Mouse (Mus musculus): ENCODE results near the gene Fam193b.

The Fam193b gene

DNA sequence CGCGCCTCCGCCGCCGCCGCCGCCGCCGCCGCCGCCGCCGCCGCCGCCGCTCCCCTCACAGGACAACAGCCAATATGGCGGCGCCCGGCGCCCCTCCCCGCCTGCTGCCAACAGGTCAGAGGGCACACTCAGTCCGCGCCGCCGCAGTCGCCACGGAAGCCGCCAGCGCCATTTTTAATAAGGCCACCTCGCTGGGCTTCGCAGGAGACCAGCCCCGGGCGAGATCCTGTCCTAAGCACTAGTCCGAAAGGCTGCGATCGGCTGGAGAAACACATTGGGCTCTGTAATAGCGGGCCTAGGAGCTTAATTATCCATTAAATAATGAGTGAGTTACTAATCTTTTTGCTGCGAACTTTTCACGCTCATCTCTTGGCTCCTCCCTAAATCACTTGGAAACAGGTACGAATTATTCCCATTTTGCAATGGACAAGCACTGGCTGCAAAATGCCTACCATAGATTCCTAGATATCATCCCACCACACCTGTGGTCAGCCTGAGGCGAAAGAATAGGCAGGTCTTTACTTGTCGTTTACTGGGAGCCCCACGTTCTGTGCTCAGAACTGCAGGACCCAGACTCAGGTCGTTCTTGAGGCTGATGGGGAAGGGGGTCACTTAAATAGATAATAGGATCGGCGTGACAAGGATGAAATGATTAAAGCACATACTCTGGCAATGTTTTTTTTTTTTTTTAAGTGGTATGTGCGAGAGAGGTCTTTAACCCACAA, at the start of gene Fam193b:
TSS of gene Fam193b (minus strand) at position 94 of the 725 bp plus-strand sequence.
- CTCF ChIA-PET, result no interaction called here

DNA sequence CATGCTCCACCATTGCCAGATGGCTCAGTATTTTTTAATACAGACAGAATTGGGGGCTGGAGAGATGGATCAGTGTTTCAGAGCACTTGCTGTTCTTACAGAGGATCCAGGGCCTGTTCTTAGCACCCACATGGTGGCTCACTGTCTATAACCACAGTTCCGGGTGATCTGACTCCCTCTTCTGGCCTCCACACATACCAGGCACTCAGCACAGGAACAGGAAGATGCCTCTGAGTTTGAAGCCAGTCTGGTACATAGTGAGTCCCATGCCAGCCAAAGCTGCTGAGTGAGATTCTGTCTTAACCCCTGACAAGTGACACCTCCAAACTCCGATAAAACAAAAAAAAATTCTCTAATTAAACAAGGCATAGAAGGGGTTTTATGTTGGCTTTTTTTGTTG, 49.4 kb upstream of the Fam193b start:
- CTCF ChIA-PET, result no interaction called here

DNA sequence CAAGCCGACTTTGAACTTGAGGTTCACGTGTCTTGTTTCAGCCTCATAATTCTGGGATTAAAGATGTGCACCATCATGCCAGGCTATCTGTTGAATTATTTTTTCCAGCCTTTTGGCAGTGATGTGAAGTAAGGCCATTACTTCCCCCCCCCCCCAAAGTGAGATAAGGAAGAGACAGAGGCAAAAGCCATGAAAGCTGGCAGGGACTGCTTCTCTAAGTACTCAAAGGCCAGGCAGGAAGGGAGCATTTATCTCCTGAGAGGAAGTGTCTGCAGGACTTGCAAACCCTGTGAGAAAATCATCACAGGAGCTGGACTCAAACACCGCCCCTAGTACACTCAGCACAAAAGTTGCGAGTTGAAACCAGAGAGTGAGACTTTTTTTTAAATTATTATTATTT, 48.4 kb upstream of the Fam193b start:
- CTCF ChIA-PET, result no interaction called here

DNA sequence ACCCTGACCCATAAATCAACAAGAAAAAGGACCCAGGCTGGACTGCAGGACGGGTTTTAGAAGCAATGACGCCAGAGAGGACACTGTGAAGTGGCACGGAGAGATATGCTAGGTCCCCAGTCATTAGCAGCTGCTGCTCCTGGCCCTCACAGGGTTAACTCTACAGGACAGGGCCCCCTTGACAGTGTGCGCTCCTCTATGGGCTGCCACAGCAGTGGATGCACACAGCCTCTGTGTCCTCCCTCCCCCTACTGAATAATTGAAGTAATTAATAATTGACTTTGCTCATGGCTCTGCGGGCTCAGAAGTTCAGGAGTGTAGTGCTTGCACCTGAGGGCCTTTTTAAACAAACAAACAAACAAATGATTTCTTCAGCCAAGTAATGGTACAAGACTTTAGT, 42.6 kb upstream of the Fam193b start:
- CTCF ChIA-PET, result no interaction called here

DNA sequence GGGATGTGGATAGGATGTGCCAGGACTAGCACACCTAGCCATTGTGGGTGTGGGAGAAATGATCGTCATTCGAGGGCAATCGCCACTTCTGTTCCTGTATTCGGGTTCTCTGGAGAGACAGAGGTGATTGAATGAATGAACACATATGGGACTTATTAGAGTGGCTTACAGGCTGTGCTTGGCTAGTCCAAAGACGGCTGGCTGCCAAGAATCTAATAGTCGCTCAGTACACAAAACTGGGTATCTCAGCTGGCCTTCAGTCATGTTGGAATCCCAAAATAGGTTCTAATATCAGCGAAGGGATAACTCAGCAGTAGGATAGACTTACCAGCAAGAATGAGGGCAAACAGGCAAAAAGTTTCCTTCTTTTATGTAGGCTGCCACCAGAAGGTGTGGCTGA, 41.1 kb upstream of the Fam193b start:
- CTCF ChIA-PET, result no interaction called here

DNA sequence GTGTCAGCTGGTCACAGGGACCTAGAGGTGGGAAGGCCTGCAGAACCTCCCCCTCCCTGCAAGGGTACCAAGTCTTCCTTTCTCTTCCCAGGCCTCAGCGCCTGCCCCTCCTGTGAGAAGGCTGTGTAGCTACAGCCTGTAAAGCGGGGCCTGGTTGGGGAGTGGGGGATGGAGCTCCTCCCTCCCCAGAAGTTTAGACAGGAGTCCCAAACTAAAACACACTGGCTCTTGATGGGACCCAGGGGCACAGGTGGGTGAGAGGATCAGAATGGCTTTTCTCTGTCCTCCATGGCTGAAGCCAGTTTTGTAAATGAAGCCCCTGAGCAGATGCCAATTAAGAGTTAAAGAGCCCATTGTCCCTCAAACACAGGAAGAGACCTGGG, 36.7 kb upstream of the Fam193b start:
- CTCF ChIA-PET, result no interaction called here

DNA sequence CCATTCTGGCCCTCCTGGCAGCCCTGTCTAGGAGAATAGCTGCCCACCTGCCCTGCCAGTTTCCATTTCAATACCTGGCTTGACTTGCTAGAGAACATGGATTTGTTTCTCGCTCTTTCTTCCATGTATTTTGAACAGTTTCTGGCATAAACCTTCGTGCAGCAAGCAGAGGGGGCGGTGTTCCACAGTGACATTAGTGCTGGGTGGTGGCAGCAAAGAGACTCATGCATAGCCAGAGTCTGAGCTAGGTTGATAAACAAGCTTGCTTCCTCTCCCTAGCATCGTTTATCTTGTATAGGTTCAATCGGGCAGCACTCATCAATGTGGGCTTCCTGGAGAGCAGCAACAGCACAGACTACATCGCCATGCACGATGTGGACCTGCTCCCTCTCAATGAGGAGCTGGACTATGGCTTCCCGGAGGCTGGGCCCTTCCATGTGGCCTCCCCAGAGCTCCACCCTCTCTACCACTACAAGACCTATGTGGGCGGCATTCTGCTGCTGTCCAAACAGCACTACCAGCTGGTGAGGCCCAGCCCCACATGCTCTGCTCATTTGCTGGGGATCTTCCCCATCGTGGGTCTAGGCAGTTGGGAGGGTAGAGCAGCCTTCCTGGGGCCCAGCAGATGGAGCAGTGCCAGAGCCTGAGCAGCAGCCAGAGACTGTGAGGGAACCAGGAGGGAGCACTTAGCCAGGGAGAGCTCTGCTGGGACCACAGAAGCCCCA, 36.1 kb upstream of the Fam193b start:
- CTCF ChIA-PET, result interaction anchor here (0.6 kb wide), 1 partner anchor 129 kb away, joined by 13 read pairs; no protein-coding TSS in a partner anchor

DNA sequence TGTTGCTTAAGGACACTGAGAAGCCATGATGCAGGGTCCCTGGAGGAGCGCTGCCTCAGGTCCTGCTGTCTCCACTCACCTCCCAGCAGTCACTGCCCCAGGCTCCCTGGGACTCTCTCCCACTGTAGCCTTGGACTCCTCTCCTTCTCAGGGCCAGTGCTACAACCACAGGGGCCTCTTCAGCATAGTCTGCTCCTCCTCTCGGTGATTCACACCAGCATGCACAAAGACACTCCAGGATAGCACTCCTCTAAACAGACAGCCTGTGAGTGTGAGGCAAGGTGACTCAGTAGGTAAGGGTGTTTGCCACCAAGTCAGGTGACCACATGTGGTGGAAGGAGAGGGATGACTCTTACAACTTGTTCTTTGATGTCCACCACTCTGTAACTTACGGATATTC, 33.7 kb upstream of the Fam193b start:
- CTCF ChIA-PET, result interaction anchor here (0.6 kb wide), 1 partner anchor 946 kb away, joined by 4 read pairs; no protein-coding TSS in a partner anchor

DNA sequence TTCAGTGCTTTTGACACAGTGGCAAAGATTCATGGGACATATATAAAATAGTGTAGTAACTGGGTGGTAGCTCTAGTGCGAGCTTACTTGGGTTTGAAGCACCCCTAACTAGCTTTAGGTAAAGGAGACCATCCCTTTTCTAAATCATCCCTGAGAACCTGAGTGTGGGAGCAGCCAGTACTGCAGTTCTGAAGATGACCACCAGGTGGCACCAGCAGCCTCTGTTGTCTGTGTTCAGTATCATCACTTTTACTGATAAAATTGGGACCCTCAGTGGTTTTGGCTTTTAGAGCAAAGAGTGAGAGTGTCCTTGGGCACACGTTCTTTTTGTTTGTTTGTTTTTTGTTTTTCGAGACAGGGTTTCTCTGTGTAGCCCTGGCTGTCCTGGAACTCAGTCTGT, 30.7 kb upstream of the Fam193b start:
- CTCF ChIA-PET, result interaction anchor here (0.5 kb wide), 1 partner anchor 1013 kb away, joined by 6 read pairs; no protein-coding TSS in a partner anchor

DNA sequence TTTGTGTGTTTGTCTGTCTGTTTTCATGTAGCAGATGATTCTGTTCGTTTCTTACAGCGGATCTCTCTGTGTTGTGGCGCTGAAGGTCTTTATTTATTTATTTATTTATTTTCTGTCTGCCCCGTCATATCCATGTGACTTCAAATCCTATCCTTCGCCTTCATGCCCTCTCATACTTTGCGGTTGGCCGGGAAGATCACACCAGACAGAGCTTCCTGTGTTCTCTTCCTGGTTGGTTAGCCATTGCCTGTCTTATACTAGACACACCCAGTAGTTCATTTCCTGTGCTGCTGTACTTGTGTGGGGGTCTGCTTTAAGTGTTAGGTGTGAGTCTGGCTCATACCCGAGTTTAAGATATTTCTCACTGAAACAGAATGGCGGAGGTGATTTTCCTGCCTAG, 29.7 kb upstream of the Fam193b start:
- CTCF ChIA-PET, result no interaction called here

DNA sequence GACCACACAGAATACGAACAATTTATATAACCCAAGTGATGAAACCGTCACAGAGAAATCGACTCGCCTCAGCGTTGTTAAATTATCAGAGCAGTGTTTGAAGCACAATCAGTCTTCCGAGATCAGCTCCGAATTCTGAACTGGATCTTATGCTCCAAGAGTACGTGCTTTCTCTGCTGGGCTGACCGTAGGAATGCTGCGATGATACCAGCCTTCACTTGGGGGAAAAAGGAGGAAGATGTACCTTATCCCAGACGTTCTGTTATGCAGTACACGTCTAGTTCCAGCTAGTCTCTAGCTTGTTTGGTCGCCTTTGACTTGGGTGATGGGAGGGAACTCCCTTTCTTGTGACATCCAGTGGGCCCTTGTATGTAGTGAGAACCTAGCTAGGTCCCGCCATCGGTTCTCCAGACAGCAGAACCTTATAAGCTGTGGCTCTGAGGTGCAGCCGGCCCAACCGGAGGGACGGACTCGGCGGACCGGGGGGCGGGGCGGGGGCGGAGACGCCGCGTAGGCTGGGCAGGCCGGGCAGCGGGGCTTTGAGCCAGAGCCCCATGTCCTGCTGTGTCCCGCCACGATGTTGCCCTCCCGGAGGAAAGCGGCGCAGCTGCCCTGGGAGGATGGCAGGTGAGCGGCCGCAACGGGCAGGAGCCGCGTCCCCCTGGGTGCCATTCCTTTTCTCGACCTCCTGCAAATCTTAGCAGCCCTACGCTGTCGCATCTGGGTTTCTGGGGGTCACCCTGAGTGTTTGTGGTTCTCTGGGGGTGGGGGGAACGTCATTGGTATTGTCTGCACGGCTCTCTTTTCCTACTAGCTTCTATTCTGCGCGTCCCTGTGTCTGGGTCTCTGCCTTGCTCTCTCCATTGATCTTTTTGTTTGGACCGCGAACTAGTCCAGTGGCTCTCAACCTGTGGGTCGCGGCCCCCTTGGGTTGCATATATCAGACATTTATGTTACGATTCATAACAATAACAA, 28.9 kb upstream of the Fam193b start, which contains the start of gene B4galt7:
TSS of gene B4galt7 (plus strand) at position 331 of the 975 bp plus-strand sequence.
- CTCF ChIA-PET, result no interaction called here

DNA sequence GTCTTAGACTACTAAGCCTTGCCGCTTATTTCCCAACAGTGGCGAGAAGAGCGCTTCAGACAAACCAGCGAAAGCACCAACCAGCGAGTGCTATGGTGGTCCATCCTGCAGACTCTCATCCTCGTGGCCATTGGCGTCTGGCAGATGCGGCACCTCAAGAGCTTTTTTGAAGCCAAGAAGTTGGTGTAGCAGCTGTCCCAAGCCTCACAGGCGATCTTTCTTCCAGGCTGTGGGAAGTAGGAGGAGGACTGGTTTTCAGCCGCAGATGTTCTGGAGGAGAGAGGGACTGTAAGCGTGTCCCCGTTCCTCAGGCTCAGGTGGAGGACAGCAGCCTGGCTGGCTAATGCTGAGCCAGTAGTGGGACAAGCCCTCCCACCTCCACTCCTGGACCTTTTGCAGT, 25.9 kb upstream of the Fam193b start:
- CTCF ChIA-PET, result no interaction called here

DNA sequence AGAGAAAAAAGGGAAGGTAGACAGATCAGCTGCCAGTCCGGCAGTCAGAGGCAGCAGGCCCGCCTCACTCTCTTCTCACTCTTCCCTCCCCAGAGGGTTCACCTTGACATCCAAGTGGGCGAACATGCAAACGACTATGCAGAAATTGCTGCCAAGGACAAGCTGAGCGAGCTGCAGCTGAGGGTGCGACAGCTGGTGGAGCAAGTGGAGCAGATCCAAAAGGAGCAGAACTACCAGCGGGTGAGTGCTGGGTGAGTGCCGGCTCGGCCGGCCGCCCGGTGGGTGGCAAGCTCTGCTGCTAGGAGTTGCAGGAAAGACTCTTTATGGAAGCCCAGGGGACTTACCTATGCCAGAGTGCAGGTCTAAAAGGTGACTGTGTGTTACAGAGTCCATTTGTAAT, 24.5 kb upstream of the Fam193b start:
- CTCF ChIA-PET, result no interaction called here

DNA sequence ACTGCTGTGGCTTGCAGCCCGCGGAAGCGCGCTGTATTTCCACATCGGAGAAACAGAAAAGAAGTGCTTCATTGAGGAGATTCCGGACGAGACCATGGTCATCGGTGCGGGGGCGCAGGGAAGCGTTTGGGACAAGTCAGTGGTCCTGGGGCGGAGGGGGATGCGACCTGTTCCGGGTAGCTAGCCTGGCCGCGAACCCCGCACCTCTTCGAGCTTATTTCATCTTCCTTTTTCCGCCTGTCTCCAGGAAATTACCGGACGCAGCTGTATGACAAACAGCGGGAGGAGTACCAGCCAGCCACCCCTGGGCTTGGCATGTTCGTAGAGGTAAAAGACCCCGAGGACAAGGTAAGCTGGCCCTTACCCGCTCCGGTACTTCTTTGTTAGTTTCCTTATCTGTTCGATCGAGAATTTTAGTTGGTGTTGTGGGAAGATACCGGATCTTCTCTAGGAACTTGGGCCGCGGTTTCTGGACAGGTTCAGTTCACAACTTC, 22.4 kb upstream of the Fam193b start:
- CTCF ChIA-PET, result interaction anchor here (0.9 kb wide), 1 partner anchor 33 kb away, joined by 3 read pairs; no protein-coding TSS in a partner anchor

DNA sequence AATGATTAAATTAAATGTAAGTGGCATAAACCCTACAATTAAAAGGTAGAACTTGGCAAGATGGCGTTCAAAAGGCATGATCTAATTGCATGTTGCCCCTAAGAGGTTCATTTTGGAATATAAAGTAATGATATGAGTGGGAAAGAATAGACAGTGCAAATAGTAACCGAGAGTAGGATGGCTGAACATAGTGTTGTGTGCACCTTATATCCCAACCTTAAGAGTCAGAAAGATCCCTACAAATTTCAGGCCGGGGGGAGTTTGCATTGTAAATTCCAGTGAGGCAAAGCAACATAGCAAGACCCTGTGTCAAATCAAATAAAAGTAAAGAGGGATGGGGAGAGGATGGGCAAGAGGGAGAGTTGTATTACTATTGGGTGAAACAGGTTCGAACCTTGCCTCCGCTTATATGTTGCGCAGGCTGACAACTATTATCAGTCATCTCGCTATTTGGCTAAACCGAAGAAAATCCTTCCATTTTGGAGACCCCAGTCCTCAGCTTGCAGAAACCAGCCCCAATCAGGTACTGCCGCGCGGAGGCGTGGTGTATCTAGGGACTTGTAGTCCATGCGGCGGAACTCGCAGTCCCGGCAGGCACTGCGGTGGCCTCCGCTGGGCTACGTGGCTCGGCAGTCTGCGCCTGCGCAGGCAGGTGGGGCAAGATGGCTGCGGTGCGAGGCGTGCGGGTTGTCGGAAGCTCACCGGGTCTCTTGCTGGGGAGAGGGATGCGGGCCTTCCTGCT, 21.8 kb upstream of the Fam193b start:
- CTCF ChIA-PET, result interaction anchor here (0.9 kb wide), 1 partner anchor 34 kb away, joined by 3 read pairs; no protein-coding TSS in a partner anchor

DNA sequence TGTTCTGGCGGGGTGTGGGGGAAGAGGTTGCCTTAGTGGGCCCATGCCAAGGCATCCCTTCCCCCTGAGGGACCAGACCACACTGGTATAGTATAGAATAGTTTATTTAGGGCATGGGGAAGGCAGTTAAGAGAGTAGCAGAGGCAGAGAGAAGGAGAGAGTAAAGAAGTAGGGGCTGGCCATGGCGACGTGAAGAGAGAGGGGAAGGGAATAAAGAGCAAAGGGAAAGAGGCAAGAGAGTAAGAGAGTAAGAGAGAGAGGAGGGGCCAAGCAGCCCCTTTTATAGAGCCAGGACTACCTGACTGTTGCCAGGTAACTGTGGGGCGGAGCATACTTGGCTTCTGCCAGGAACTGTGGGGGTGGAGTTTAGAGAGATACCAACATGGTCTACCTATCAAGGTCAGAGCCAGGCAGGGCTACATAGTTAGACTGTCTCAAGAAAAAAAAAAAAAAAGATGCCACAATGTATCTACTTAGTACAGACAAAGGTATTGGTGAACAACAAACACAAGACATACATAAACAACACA, 21.1 kb upstream of the Fam193b start:
- CTCF ChIA-PET, result no interaction called here

DNA sequence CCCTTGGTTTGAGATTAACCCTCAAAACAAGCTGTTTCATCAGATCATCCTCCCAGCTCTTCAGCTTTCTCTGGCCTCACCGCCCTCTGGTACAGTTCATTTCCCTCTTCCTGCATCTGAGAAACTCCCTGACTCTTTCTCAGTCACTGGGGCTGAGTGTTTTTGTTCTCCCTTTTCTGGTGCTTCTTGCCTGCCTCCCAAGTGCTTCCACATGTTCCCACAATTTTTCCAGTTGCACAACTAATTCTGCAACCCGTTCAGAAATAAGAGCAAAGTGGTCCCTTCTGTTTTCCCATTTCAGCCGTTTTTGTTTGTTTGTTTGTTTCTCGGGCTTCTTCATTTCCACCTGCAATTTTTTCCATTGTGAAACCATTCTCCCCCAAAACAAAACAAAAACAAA, 7.2 kb upstream of the Fam193b start:
- CTCF ChIA-PET, result no interaction called here

DNA sequence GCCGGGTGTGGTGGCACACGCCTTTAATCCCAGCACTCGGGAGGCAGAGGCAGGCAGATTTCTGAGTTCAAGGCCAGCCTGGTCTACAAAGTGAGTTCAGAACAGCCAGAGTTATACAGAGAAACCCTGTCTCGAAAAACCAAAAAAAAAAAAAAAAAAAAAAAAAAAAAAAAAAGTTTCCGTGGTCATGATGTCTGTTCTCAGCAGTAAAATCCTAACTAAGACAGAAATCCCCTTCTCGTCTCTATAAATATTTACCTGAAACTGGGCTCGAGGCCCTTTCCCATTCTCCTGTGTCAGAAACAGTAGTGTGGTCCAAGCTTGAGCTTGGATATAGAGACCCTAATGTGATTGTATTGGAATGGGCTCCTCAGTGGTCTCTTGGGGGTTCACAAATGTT, 6.0 kb upstream of the Fam193b start:
- CTCF ChIA-PET, result interaction anchor here (0.6 kb wide), 1 partner anchor 64 kb away, joined by 3 read pairs; no protein-coding TSS in a partner anchor

DNA sequence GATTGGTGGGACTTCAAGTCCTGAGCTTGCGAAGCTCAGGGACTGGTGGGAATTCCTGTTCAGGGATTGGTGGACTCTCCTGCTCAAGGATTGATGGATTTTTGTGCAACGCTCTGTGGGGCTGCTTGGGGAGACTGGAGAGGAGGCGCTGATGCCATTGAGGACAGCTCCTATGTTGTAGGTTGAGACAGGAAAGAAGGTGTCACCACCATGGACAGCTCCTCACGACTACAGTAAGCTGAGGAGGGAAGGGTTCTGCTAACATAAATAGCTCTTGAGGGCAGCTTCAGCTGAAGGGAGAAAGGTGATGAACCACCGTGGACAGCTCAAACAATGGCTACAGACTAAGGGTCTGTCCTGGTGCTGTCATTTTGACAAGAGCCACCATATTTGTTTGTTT, 5.0 kb upstream of the Fam193b start:
- CTCF ChIA-PET, result no interaction called here

DNA sequence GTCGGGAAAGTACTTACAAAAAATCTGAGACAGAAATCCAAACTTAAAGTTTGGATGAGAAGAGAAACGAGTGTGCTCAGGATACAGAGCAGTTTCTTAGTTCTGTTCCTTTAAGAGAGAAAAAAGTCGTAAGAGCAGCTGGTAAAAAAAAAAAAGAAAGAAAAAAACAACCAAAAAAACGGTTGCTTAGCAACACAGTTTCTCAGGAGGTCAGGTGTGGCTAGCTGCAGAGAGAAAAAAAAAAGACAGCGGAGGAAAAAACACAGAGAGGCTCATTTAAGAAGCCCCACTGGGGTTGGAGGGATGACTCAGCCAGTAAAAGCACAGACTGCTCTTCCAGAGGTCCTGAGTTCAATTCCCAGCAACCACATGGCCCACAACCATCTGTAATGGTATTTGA, 3.4 kb upstream of the Fam193b start:
- CTCF ChIA-PET, result no interaction called here

DNA sequence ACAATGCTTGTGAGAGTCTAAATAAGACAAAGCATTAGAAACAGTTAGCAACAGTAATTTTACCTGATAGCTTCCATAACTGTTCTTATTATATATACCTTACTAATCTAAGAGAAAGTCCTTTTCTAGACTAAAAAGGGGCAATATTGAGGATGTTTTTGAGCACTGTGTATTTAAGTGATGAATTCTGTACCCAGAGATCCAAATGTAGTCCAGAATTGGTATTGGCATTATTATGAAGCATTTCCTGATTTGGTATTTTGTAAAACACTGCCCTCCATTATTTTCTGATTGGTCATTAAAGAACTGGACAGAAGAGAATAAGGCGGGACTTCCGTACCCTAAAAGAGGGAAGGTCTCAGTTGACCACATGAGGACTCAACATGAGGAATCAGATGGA, 2.5 kb upstream of the Fam193b start, which contains the start of gene Tmed9:
TSS of gene Tmed9 (plus strand) at position 301 of the 400 bp plus-strand sequence.
- CTCF ChIA-PET, result interaction anchor here (0.7 kb wide), 1 partner anchor 588 kb away, joined by 4 read pairs; no protein-coding TSS in a partner anchor
